Mouse (Mus musculus) 416B (cell line): ENCODE data around the gene Eno1.

Experiments
- DNase-seq: peaks from one replicate; pipeline ENCODE4 v3.0.0; 2011; ENCODE audit warnings: low read depth

Eno1 gene

GRCm38 (mm10) chr4:150236521-150237481, at the start of gene Eno1:
TSS of gene Eno1 (plus strand) at chr4:150236721.
- DNase-seq = peak; percentile 99

- no peak for DNase-seq
These were observed 48.3 kb upstream of the Eno1 start for GRCm38 (mm10) chr4:150188236-150188635.

- peak; percentile 55 for DNase-seq
These were observed 44.3 kb upstream of the Eno1 start for GRCm38 (mm10) chr4:150192199-150192598.

GRCm38 (mm10) chr4:150193915-150194314, 42.6 kb upstream of the Eno1 start:
- peak; percentile 74 for DNase-seq

- DNase-seq = no peak
These were observed 38.3 kb upstream of the Eno1 start for GRCm38 (mm10) chr4:150198268-150198667.

- no peak for DNase-seq
These were observed 35.3 kb upstream of the Eno1 start, which contains the start of gene Car6 for GRCm38 (mm10) chr4:150201232-150201631. TSS of gene Car6 (minus strand) at chr4:150201332.

GRCm38 (mm10) chr4:150202702-150203101, 33.8 kb upstream of the Eno1 start:
- DNase-seq = peak; percentile 62

GRCm38 (mm10) chr4:150204877-150205276, 31.6 kb upstream of the Eno1 start:
- DNase-seq = no peak

DNA sequence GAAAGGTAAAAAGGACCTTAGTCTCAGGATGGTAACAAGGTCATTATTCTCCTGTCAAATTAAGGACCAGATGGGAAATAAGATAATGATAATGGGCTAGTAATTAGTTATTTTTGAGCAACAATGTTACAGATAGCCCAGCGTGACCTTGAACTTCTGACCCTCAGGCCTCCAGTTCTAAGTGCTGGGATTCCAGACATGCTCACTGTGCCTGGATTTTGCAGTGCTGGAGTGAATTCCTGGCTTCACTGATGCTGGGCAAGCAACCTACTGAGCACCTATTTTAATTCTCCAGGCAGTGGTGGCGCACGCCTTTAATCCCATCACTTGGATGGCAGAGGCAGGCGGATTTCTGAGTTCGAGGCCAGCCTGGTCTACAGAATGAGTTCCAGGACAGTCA, 26.8 kb upstream of the Eno1 start:
- DNase-seq = no peak

DNA sequence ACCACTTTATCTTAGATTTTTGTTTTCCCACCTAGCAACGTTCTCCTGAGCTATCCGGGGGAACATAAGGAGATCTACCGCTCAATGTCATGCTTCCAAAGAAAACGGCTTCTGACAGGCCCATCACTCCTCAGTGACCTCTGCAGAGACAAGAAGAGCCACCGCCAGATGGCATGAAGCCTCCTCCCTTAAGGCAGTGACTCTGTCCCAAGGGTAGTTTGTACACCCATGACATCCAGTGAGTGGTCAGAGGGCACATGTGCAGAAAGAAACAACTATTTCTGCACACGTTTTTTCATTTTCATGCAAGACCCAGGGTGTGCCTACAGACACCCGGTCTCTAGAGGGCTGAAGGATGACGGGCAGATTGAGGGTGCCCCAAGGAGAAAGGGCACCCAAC, 26.2 kb upstream of the Eno1 start:
- peak; percentile 64 for DNase-seq

DNA sequence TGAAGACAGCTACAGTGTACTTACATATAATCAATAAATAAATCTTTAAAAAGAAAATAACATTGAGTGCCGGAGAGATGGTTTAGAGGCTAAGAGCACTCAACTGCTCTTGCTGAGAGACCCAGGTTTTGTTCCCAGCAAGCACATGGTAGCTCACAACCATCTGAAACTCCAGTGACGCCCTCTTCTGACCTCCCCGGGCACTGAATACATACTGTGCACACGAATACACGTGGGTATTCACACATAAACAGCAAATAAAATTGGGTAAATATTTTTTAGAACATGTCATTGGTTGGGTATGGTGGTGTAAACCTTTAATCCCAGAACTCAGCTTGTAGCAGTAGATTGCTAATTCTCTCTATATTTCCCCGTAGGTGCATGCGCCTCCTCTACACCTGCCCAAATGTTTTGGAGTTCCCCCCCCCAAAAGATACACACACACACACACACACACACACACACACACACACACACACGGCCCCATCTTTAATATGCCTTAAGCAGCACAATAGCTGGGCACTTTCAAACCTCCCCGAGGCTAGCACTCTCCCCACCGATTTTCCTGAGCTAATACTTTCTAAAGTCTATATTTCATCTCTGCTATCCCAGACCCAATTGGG, 24.5 kb upstream of the Eno1 start:
- peak; percentile 46 for DNase-seq

DNA sequence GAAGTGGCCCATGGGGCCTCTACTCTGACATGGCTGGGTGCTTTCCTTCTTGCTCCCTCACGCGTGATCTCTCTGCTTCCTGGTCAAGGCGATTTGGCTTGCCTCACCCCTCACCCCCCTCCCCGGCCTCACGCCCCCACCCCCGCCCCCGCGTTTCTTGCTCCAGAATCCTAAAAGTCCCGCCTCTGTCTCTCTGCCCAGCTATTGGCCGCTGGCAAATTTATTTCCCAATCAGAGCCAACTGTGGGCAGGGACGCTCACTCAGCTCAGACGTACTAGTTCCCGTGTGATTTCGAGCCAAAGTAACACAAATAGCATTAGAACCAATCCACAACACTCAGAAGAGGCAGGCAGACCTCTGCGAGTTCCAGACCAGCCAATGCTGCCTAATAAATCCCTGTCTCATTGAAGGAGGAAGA, 24.0 kb upstream of the Eno1 start:
- DNase-seq = peak; percentile 94

DNA sequence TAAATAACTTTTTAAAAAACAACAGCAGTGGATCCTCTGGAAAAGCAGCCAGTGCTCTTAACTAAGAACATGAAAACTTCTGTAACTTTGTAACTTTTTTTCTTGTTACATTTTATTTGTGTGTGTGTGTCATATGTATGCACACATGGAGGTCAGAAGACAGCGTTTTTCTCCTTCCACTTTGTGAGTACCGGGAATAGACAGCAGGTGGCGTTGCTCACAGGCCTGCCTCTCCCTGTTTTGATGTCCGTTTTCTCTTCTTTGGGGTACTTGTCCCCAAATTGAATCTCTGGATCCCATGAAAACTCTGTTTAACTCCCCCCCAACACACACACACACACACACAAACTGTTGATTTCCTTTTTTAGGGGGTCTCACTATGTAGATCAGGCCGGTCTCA, 22.6 kb upstream of the Eno1 start:
- DNase-seq = peak; percentile 64

- no peak for DNase-seq
These were observed 20.1 kb upstream of the Eno1 start for GRCm38 (mm10) chr4:150216423-150216822.

- DNase-seq = peak; percentile 87
These were observed 19.4 kb upstream of the Eno1 start for GRCm38 (mm10) chr4:150217042-150217554.

GRCm38 (mm10) chr4:150217935-150218334, 18.6 kb upstream of the Eno1 start:
- DNase-seq = peak; percentile 56

DNA sequence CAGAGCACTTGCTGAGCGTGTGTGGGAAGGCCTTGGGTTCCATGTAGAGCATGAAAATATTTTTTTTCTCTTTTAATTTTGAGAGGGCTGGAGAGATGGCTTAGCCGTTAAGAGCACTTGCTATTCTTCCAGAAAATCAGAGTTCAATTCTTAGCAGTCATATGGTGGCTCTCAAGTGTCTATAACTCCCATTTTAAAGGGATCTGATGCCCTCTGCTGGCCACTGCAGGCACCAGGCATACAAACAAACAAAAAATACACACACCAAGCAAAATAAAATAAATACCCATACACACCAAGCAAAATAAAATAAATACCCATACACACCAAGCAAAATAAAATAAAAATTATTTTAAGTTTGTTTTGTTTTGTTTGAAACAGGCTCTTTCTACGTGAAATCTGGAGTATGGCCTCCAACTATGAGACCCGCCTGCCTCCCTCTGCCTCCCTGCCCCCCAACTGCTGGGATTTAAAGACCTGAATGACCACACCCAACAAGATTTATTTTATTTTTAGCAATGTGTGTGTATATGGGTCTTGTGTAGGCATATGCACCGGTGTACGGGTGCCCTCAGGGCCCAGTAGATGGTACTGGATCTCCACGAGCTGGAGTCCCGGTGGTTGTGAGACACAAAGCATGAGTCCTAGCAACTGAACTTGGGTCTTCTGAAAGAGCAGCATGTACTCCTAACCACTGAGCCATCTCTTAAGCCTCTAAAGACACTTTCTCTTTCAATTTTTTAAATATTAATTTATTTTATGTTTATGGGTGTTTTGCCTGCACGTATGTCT, 16.8 kb upstream of the Eno1 start:
- DNase-seq = peak; percentile 79

DNA sequence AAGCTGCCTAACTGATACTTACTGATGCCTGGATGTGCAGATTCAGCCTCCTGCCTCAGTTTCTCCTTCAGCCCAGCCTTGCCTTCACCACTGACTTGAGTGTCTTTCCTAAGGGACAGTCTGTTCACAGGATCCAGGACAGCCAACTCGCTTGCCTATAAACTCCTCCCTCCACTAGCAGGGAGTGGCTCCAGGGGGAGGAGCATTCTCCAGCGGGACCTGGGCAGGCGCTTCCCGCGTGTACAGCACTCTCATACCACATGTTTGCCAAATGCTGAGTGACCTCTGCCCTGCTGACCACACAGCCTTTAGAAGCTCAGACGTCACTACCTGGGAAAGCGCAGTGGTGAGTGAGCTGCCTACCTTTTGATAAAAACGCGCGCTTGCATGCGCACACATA, 15.9 kb upstream of the Eno1 start:
- peak; percentile 68 for DNase-seq

GRCm38 (mm10) chr4:150221017-150221640, 15.4 kb upstream of the Eno1 start:
- no peak for DNase-seq

DNA sequence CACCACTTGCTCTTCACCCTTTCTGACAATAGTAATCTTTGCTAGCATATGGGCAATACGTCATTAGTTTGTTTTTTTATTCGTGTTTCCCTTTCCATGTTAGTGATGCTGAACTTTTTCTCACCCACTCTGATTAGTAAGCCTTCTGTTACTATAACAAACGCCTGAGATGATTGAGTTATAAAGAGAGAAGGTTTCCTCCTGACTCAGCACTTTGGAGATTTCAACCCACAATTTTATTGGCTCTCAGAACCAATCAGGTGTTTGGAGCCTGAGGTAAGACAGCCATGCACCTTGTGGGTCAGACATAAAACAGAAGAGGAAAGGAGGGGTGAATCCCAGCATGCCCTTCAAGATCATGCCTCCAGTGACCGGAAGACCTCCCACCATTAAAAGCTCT, 12.7 kb upstream of the Eno1 start:
- no peak for DNase-seq

- DNase-seq = no peak
These were observed 10.8 kb upstream of the Eno1 start for GRCm38 (mm10) chr4:150225700-150226099.
